Mouse (Mus musculus) stomach, postnatal 0 days (tissue): Measurements from ENCODE around the gene Mchr1. TPM values are rescaled to one million over a fixed set of nuclear protein-coding genes. Genes with fewer than 3 reads are reported as not detected.
A peak's percentile ranks its signal among the peaks of the same experiment; 100 is the strongest.

ENCODE experiments used
- ATAC-seq: fragments of 200-750 bp; cut with Nextera tagmentation; 2 replicates; pipeline ENCODE4 v1.8.0; 2017; ENCODE audit not compliant: low FRiP score, low TSS enrichment
- DNase-seq: peaks from one replicate; pipeline ENCODE4 v3.0.0-alpha.2; 2016; ENCODE audit warnings: low spot score
- H3K27ac ChIP-seq: fragments of 300-500 bp; sonication (generic); replicated peaks from 2 replicates; pipeline ENCODE4 v1.5.1; 2014; ENCODE audit warnings: mild to moderate bottlenecking, control low read depth
- H3K27me3 ChIP-seq: fragments of 300-500 bp; sonication (generic); 2 replicates; pipeline ENCODE4 v1.6.1; 2014; ENCODE audit warnings: low read length; ENCODE audit not compliant: control insufficient read depth, insufficient read depth
- H3K36me3 ChIP-seq: fragments of 300-500 bp; sonication (generic); 2 replicates; pipeline ENCODE4 v1.6.1; 2014; ENCODE audit warnings: low read length, mixed read lengths; ENCODE audit not compliant: control insufficient read depth, insufficient read depth
- H3K4me1 ChIP-seq: fragments of 300-500 bp; sonication (generic); replicated peaks from 2 replicates; pipeline ENCODE4 v1.6.1; 2014; ENCODE audit warnings: antibody characterized with exemption; ENCODE audit not compliant: control insufficient read depth, insufficient read depth
- H3K4me2 ChIP-seq: fragments of 300-500 bp; sonication (generic); replicated peaks from 2 replicates; pipeline ENCODE4 v1.6.1; 2014; ENCODE audit warnings: low read depth, mild to moderate bottlenecking, control low read depth, moderate library complexity
- H3K4me3 ChIP-seq: fragments of 300-500 bp; sonication (generic); 2 replicates; pipeline ENCODE4 v1.5.1; 2014; ENCODE audit warnings: low read depth, low read length, control low read depth
- H3K9ac ChIP-seq: fragments of 300-500 bp; sonication (generic); 2 replicates; pipeline ENCODE4 v1.6.1; 2014; ENCODE audit warnings: mild to moderate bottlenecking, low read length, control low read depth, mixed read lengths
- H3K9me3 ChIP-seq: fragments of 300-500 bp; sonication (generic); 2 replicates; pipeline ENCODE4 v1.6.1; 2016; ENCODE audit warnings: low read length; ENCODE audit not compliant: control insufficient read depth
- CTCF ChIP-seq: IDR thresholded peaks from 2 replicates; pipeline ENCODE4 v1.5.1; 2016; ENCODE audit warnings: antibody characterized with exemption, low read depth, mild to moderate bottlenecking, moderate library complexity
- EP300 ChIP-seq: optimal IDR thresholded peaks from 2 replicates; pipeline ENCODE3; 2016; ENCODE audit warnings: antibody characterized with exemption
- WGBS: fragments of 180-500 bp; shearing (Covaris S2); extraction: QIAGEN DNeasy Blood & Tissue Kit; methylation state at CpG from one replicate; pipeline ENCODE4 v1.1.7; 2014; 5-methylcytosine and 5-hydroxymethylcytosine counted together
- polyA plus RNA-seq: library from polyadenylated mRNA; unstranded; fragments of >200 nt; fragmentation: Nextera tagmentation; extraction: Ambion mirVana; gene quantifications from 2 replicates; pipeline ENCODE4 v1.2.1, GENCODE M21; 2015

Mchr1 gene
- polyA plus RNA-seq, 1 experiment from 2014 or later = 4.9 TPM

DNA sequence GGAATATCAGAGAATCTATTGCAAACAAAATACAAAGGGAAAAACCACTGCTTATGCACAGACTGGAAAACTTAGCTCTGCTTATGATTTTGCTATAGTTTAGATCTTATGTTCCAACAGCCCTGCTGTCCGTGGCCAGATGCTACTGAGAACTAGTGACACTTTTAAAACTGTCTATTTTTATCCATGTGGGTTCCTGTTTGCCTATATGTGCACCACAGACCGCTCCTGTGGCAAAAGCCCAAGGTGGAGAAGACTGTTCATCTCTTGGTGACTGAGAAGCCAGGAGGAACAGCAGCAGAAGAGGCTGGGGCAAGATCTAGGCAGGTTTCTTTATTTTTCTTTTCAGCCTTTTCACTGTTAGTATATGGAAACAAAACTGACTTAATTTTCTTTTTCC lies 32.1 kb downstream of the Mchr1 start:
- H3K27ac ChIP-seq = 0 out of 2 replicates have a peak overlapping the region, but pooled peaks have one; percentile 8
- no peaks in the 10 kb centered on the region for H3K9me3 ChIP-seq
- 62% methylated on average over 2 of the region's 2 CpGs for WGBS

DNA sequence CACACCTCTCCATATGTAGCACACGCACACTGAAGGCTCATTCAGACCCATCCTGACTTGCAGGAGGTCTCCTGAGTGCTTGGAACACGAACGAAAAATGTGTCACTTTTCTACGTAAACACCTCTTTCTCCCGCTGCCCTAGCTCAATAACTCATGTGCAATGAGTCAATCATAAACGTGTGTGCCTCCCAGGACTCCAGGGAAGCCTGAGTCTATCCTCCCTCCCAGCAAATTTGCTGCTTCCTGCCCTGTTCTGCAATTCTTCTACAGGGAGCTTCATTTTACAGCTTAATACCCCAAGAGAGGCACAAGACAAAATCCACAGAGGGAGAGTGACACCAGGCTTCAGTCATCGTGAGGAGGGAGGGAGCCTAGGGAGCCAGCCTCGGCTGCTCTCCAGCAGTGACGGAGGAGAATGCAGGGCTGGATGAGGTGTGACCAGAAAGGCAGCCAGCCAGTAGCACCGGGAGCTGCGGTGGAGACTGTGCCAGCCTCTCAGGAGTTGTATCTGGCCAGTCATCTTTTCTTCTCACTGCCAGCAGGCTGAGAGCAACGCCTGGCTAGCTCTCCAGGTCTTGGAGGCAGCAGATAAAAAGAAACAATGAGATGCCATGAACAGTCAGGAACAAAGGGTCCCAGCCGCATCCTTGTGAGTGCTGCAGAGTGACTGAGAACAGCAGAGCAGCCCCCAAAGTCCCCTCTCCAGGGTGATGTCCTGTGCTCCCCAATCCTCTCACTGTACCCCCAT lies 37.2 kb downstream of the Mchr1 start:
- Histone ChIP-seq H3K36me3 (no peaks in the 10 kb centered on the region), H3K27me3 (no peaks in the 10 kb centered on the region), H3K27ac (peak overlapping the region; percentile 35; the same call in 1 of the 2 replicates), H3K4me3 (no peak overlapping the region), H3K9ac (no peak overlapping the region), H3K9me3 (no peaks in the 10 kb centered on the region), H3K4me1 (no peaks in the 10 kb centered on the region), H3K4me2 (no peak overlapping the region; the same call in 1 of the 2 replicates)
- DNase-seq = peak; percentile 33
- ATAC-seq = peak; percentile 54; the same call in 1 of the 2 replicates
- 16% methylated on average over 13 of the region's 13 CpGs for WGBS
- TF ChIP-seq CTCF (no peak), EP300 (no peak)

More for the DNA sequence above, 32.1 kb downstream of the Mchr1 start:
- H3K4me1 ChIP-seq = no peaks in the 10 kb centered on the region
- H3K4me2 ChIP-seq = no peak overlapping the region
- no peak overlapping the region for H3K9ac ChIP-seq
- TF ChIP-seq EP300 = no peak
- no peak for TF ChIP-seq CTCF
- H3K36me3 ChIP-seq = no peaks in the 10 kb centered on the region
- no peaks in the 10 kb centered on the region for H3K27me3 ChIP-seq
- DNase-seq (no peak), ATAC-seq (no peak)
- no peak overlapping the region for H3K4me3 ChIP-seq

DNA sequence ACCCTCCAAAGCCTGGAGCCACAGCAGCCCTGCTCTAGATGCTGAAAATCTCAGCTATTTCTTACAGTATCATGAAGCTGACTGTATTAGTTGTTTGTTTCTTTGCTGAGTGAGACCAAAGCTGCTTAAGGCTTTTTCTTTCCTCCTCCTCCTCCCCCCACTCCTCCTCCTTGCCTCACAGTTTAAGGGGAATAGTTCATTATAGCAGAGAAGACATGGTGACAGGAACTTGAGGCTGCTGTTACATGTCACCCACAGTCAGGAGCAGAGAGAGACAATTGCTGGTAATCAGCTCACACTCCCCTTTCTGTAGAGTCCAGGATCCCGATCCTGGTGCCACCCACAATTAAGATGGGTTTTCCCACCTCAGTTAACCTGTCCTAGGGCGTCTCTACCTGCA lies 38.1 kb downstream of the Mchr1 start:
- no peaks in the 10 kb centered on the region for H3K27me3 ChIP-seq
- no peak for TF ChIP-seq CTCF
- no peak for TF ChIP-seq EP300
- no peaks in the 10 kb centered on the region for H3K36me3 ChIP-seq
- H3K9ac ChIP-seq = no peak overlapping the region
- no peaks in the 10 kb centered on the region for H3K9me3 ChIP-seq
- DNase-seq (no peak), ATAC-seq (no peak)
- no peaks in the 10 kb centered on the region for H3K4me1 ChIP-seq
- H3K4me2 ChIP-seq = no peak overlapping the region
- 60% methylated on average over 2 of the region's 2 CpGs for WGBS
- H3K4me3 ChIP-seq = no peak overlapping the region
- H3K27ac ChIP-seq = no peak overlapping the region

DNA sequence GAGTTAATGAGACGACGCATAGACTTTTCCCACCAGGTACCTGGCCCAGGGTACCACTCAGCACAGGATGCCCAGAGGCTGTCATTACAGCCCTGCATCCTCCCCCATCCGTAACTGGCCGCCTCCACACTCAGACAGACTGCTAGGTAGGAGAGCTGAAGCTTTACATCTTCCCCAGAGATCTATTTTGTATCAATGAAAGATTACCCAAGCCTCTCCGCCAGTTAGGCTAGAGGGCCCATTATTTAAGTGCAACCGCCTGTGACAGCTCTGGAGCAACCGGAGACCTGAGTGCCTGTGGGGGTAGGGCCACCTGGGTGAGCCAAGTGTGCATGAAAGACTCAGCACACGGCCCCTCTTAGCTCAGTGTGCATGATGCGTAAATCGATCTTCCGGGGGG lies 42.6 kb downstream of the Mchr1 start:
- Histone ChIP-seq H3K9ac (no peak overlapping the region), H3K27ac (no peak overlapping the region), H3K36me3 (no peaks in the 10 kb centered on the region), H3K4me3 (no peak overlapping the region), H3K4me2 (no peak overlapping the region), H3K27me3 (no peaks in the 10 kb centered on the region), H3K4me1 (no peaks in the 10 kb centered on the region), H3K9me3 (no peaks in the 10 kb centered on the region)
- DNase-seq = no peak
- 39% methylated on average over 11 of the region's 11 CpGs for WGBS
- TF ChIP-seq EP300 = no peak
- TF ChIP-seq CTCF = no peak
- 0 out of 2 replicates have a peak, but pooled peaks have one; percentile 40 for ATAC-seq

DNA sequence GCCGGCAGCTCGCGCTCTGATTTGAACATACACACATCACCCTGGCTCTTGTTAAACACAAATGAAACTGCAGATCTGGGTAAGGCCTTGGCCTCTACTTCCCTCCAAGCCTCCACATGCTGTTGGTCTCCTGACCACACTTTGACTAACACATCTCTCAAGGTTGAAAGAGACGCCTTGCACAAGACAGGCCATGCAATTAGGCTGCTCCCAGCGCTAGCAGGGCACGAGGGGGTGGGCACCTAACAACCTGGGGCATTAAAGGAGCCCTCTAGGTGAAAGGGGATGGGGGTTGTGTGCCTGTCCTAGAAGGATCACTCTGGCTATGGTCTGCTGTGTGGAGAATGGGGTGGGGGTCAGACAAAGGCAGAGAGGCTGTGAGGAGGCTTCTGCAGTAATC lies 43.4 kb downstream of the Mchr1 start:
- no peak overlapping the region for H3K4me2 ChIP-seq
- 90% methylated on average over 6 of the region's 6 CpGs for WGBS
- H3K27me3 ChIP-seq = no peaks in the 10 kb centered on the region
- ATAC-seq (no peak), DNase-seq (no peak)
- H3K9ac ChIP-seq = no peak overlapping the region
- no peaks in the 10 kb centered on the region for H3K4me1 ChIP-seq
- no peak for TF ChIP-seq CTCF
- TF ChIP-seq EP300 = no peak
- no peaks in the 10 kb centered on the region for H3K9me3 ChIP-seq
- no peaks in the 10 kb centered on the region for H3K36me3 ChIP-seq
- no peak overlapping the region for H3K4me3 ChIP-seq
- H3K27ac ChIP-seq = no peak overlapping the region

DNA sequence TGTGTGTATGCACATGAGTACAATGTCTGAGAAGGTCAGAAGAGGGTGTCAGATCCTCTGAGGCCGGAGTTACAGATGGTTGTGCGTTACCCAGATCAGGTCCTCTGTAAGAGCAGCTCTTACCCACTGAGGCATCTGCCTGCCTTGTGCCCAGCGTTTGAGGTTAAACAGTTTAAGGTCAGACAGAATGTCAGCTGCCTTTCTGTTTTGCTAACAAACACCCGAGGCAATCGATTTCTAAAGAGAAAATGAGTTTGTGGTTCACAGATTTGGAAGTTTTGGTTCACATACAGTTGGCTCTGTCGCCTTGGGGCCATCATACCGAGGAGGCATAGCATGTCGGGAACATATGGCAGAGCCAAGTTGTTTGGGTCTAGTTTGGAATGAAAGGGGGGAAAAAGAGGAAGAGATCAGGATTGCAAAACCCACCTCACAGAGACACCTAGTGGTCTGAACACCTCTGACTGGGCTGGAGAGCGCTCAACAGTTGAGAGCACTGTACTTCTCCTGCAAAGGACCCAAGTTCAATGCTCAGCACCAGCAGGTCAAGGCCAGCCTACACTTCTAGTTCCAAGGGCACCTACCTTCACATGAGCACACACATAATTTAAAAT lies 48.9 kb downstream of the Mchr1 start:
- ATAC-seq = no peak
- 71% methylated on average over 9 of the region's 9 CpGs for WGBS
- DNase-seq = no peak

More for the DNA sequence above, 48.9 kb downstream of the Mchr1 start:
- no peaks in the 10 kb centered on the region for H3K9me3 ChIP-seq
- no peak overlapping the region for H3K4me3 ChIP-seq
- TF ChIP-seq CTCF (peak; percentile 39; the same call in 1 of the 2 replicates), EP300 (no peak)
- no peak overlapping the region for H3K4me2 ChIP-seq
- H3K36me3 ChIP-seq = no peaks in the 10 kb centered on the region
- no peaks in the 10 kb centered on the region for H3K27me3 ChIP-seq
- no peak overlapping the region for H3K27ac ChIP-seq
- H3K9ac ChIP-seq = no peak overlapping the region
- no peaks in the 10 kb centered on the region for H3K4me1 ChIP-seq

Other genes with a start within 250 kb of the Mchr1 start
- 12.6 and 14.3 TPM in 2 replicates for gene Mrtfa, start 44.7 kb upstream of the Mchr1 start, polyA plus RNA-seq
- gene Slc25a17, start 125.3 kb downstream of the Mchr1 start, polyA plus RNA-seq = 84.6 and 85.1 TPM in 2 replicates
- gene St13, start 164.6 kb downstream of the Mchr1 start, polyA plus RNA-seq = 79.5 and 80.2 TPM in 2 replicates
- gene Xpnpep3, start 164.6 kb downstream of the Mchr1 start, polyA plus RNA-seq = 3.7 and 4.1 TPM in 2 replicates
- gene Dnajb7, start 172.8 kb downstream of the Mchr1 start, polyA plus RNA-seq = 0.56 and 0.70 TPM in 2 replicates
- 451 and 460 TPM in 2 replicates for gene Rbx1, start 230.8 kb downstream of the Mchr1 start, polyA plus RNA-seq